Mouse (Mus musculus) cortical plate, adult 2 months (tissue): ENCODE measurements around the gene Slc16a7. TPM values are rescaled to one million over a fixed set of nuclear protein-coding genes. Genes with fewer than 3 reads are reported as not detected.

ENCODE experiments used
- H3K27ac ChIP-seq: fragments of 200-500 bp; 2 replicates; pipeline ENCODE4 v1.5.1; 2012; ENCODE audit warnings: low read length, control low read depth, inconsistent platforms; ENCODE audit not compliant: insufficient read depth
- H3K4me1 ChIP-seq: fragments of 200-500 bp; 2 replicates; pipeline ENCODE4 v1.6.1; 2011; ENCODE audit warnings: low read length; ENCODE audit not compliant: control insufficient read depth, insufficient read depth
- H3K4me3 ChIP-seq: fragments of 200-500 bp; 2 replicates; pipeline ENCODE4 v1.5.1; 2011; ENCODE audit warnings: mild to moderate bottlenecking, low read length, control low read depth; ENCODE audit not compliant: insufficient read depth
- CTCF ChIP-seq: fragments of 200-500 bp; IDR thresholded peaks from 2 replicates; pipeline ENCODE4 v1.5.1; 2011; ENCODE audit warnings: mild to moderate bottlenecking, control low read depth, low read length; ENCODE audit not compliant: insufficient read depth; ENCODE audit errors: extremely low read depth
- POLR2A ChIP-seq: fragments of 200-500 bp; IDR thresholded peaks from 2 replicates; pipeline ENCODE4 v1.6.1; 2011; ENCODE audit warnings: mild to moderate bottlenecking, low read length, control low read depth; ENCODE audit not compliant: insufficient read depth; ENCODE audit errors: extremely low read depth
- polyA plus RNA-seq: library from polyadenylated mRNA; depleted of rRNA; stranded (reverse); fragments of >200 nt; gene quantifications from 2 replicates; pipeline ENCODE4 v1.2.3, GENCODE M21; 2012

Slc16a7 gene
- polyA plus RNA-seq, 1 experiment = 18.4 TPM

DNA sequence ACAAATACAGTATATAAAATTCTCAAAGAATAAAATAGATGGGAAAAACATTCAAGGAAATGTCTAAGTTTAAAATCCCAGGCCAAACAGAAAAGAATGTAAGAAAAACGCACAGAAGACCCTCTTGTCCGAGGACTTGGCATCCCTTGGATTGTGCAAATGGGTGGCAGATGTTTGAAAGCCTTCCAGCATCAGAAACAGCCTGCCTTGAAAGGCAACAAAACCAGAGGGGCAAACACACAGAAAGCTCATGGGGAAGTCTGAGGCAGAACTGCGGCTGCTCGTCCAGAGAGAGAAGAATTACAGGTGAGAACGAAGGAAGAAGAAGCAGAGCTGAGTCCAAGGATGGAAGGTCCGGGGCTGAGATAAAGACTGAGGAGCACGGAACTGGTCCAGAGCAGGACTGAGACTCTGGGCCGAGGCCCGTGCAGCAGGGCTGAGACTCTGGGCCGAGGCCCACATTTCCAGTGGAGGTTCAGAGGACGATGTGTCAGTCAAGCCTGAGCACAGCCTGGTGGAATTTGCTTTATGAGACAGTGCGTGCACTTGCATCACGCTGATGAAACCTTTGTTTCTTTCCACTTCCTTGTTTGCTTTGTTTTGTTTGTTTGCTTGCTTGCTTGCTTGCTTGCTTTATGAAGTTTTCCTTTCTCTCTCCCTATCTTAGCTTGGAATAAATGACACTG, 65.0 kb downstream of the Slc16a7 start:
- no peak overlapping the region for H3K27ac ChIP-seq
- TF ChIP-seq CTCF (no peak), POLR2A (no peak)
- peaks cover 8% of the 10 kb centered on the region; the same call in 1 of the 2 replicates for H3K4me1 ChIP-seq
- H3K4me3 ChIP-seq = no peak overlapping the region

- Histone ChIP-seq H3K4me1 (peaks cover 5% of the 10 kb centered on the region; the same call in 1 of the 2 replicates), H3K4me3 (no peak overlapping the region), H3K27ac (no peak overlapping the region)
- no peak for TF ChIP-seq CTCF
- no peak for TF ChIP-seq POLR2A
Measured at GRCm38 (mm10) chr10:125321446-125322428, 67.5 kb downstream of the Slc16a7 start.

GRCm38 (mm10) chr10:125317317-125317716, 71.9 kb downstream of the Slc16a7 start:
- H3K4me3 ChIP-seq = no peak overlapping the region
- TF ChIP-seq CTCF (no peak), POLR2A (no peak)
- peaks cover 3% of the 10 kb centered on the region; the same call in 1 of the 2 replicates for H3K4me1 ChIP-seq
- no peak overlapping the region for H3K27ac ChIP-seq

DNA sequence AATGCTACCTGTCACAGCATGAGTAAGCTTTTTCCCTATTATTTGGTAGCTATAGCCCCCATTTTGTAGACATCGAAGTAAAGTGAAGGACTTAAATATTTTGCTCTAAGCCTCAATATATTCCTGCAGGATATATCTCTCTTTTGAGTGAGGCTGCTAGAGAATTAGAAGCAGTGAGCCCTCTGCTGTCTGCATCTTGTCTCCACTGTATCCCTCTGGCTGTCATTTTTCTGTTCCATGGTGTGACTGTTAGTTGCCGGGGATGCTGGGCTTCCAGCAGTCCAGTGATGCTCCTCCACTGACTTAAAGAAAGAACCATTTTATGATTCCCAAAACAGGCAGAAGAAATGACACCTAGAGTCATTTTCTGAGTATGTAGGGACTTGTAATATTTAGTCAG, 78.4 kb downstream of the Slc16a7 start:
- no peak overlapping the region for H3K27ac ChIP-seq
- H3K4me3 ChIP-seq = no peak overlapping the region
- TF ChIP-seq POLR2A (no peak), CTCF (no peak)
- no peaks in the 10 kb centered on the region for H3K4me1 ChIP-seq

DNA sequence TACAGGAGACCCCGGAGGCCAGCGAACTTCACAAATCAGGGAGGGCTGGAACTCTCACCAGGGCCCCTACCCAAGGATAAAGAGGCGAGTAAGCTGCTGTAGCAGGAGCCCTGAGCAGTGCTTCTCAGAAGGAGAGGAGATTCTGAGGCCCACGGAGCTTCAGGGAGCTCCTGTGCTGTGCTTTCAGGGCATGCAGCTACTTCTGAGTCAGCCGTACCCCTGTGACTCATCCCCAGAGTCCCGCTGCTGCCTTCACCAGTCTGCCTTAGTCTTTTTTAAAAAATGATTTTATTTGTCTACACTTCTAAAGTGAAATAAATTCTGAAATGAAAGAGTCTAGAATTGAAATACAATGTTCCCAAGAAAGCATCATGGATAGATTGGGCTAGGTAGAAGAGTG, 91.2 kb downstream of the Slc16a7 start:
- Histone ChIP-seq H3K4me1 (no peaks in the 10 kb centered on the region), H3K4me3 (no peak overlapping the region), H3K27ac (no peak overlapping the region)
- no peak for TF ChIP-seq CTCF
- no peak for TF ChIP-seq POLR2A

GRCm38 (mm10) chr10:125290320-125290719, 98.9 kb downstream of the Slc16a7 start:
- no peak overlapping the region for H3K27ac ChIP-seq
- H3K4me1 ChIP-seq = no peaks in the 10 kb centered on the region
- TF ChIP-seq CTCF (no peak), POLR2A (no peak)
- H3K4me3 ChIP-seq = no peak overlapping the region

DNA sequence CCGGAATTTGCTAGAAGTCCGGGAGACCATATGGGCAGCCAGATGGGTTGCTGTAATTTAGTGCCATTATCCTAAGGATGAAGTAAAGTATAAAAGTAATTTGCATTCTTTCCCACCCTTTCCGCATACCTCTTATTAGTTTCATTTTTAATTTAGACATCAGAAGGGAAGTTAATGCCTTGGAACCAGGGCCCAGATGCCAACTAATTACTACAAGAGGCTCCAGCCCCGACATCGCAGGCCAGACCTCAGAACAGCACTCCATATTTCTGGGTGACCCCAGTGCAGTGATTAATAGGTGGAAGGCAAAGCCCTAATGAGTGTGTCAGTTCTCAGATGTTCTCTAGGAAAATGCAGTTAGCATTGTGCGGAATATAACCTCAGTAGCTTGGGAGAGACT, 100.7 kb downstream of the Slc16a7 start:
- Histone ChIP-seq H3K4me1 (no peaks in the 10 kb centered on the region), H3K27ac (no peak overlapping the region), H3K4me3 (no peak overlapping the region)
- TF ChIP-seq CTCF (no peak), POLR2A (no peak)

- TF ChIP-seq POLR2A (no peak), CTCF (no peak)
Measured at GRCm38 (mm10) chr10:125285386-125285785, 103.9 kb downstream of the Slc16a7 start.

GRCm38 (mm10) chr10:125275149-125275848, 114.0 kb downstream of the Slc16a7 start:
- Histone ChIP-seq H3K4me1 (no peaks in the 10 kb centered on the region; the same call in 1 of the 2 replicates), H3K27ac (no peak overlapping the region), H3K4me3 (no peak overlapping the region)
- TF ChIP-seq CTCF (no peak), POLR2A (no peak)

More at GRCm38 (mm10) chr10:125285386-125285785, 103.9 kb downstream of the Slc16a7 start:
- Histone ChIP-seq H3K27ac (no peak overlapping the region), H3K4me3 (no peak overlapping the region), H3K4me1 (no peaks in the 10 kb centered on the region)
